Mouse (Mus musculus) hindbrain, embryonic 16.5 days (tissue): ENCODE results near the gene Gm21969. TPM values are rescaled to one million over a fixed set of nuclear protein-coding genes. Genes with fewer than 3 reads are reported as not detected.

ENCODE experiments used
- ATAC-seq: fragments of 200-750 bp; cut with Nextera tagmentation; 2 replicates; pipeline ENCODE4 v1.8.0; 2017; ENCODE audit warnings: moderate TSS enrichment, moderate library complexity
- H3K27ac ChIP-seq: fragments of 300-500 bp; sonication (generic); 2 replicates; pipeline ENCODE4 v1.5.1; 2014; ENCODE audit warnings: low read depth, mild to moderate bottlenecking, control low read depth, low read length, moderate library complexity
- H3K27me3 ChIP-seq: fragments of 300-500 bp; sonication (generic); replicated peaks from 2 replicates; pipeline ENCODE4 v1.6.1; 2014; ENCODE audit warnings: low read length; ENCODE audit not compliant: control insufficient read depth, insufficient read depth
- H3K36me3 ChIP-seq: fragments of 300-500 bp; sonication (generic); 2 replicates; pipeline ENCODE4 v1.6.1; 2014; ENCODE audit warnings: mild to moderate bottlenecking, low read length, moderate library complexity, mixed read lengths; ENCODE audit not compliant: control insufficient read depth, insufficient read depth
- H3K4me1 ChIP-seq: fragments of 300-500 bp; sonication (generic); 2 replicates; pipeline ENCODE4 v1.6.1; 2014; ENCODE audit warnings: low read depth, low read length; ENCODE audit not compliant: control insufficient read depth, insufficient read depth
- H3K4me2 ChIP-seq: fragments of 300-500 bp; sonication (generic); 2 replicates; pipeline ENCODE4 v1.6.1; 2014; ENCODE audit warnings: mild to moderate bottlenecking, low read length, control low read depth, moderate library complexity
- H3K4me3 ChIP-seq: fragments of 300-500 bp; sonication (generic); 2 replicates; pipeline ENCODE4 v1.5.1; 2014; ENCODE audit warnings: mild to moderate bottlenecking, low read length, control low read depth, moderate library complexity
- H3K9ac ChIP-seq: fragments of 300-500 bp; sonication (generic); 2 replicates; pipeline ENCODE4 v1.6.1; 2014; ENCODE audit warnings: low read depth, mild to moderate bottlenecking, control low read depth, low read length, moderate library complexity
- H3K9me3 ChIP-seq: fragments of 300-500 bp; sonication (generic); 2 replicates; pipeline ENCODE4 v1.6.1; 2014; ENCODE audit warnings: mild to moderate bottlenecking, low read length, moderate library complexity; ENCODE audit not compliant: control insufficient read depth
- WGBS: fragments of 180-500 bp; shearing (Covaris S2); extraction: QIAGEN DNeasy Blood & Tissue Kit; methylation state at CpG from one replicate; pipeline ENCODE4 v1.1.7; 2014; 5-methylcytosine and 5-hydroxymethylcytosine counted together
- polyA plus RNA-seq: library from polyadenylated mRNA; unstranded; fragments of >200 nt; fragmentation: Nextera tagmentation; extraction: Ambion mirVana; gene quantifications from 2 replicates; pipeline ENCODE4 v1.2.1, GENCODE M21; 2015

Gene Gm21969
- polyA plus RNA-seq, 1 experiment from 2014 or later = not detected

DNA sequence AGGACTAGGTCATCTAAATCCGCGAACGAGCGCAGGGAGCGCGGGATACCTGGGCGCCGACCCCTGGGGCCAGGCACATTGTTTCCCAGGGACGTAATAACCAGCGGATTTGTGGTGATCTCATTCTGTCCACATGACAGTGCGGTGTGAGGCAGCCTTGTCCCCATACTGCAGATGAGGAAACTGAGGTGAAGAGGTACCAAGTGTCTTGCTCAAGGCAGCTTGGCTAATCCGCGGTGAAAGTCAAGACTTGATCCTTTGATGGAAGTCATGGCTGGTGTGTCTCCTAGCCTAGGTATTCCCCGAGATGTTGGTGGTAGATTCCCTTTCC, 27.3 kb upstream of the Gm21969 start:
- Histone ChIP-seq H3K4me1 (peaks cover 36% of the 10 kb centered on the region), H3K27ac (peak overlapping the region; percentile 93), H3K4me3 (peak overlapping the region; percentile 92), H3K9ac (peak overlapping the region; percentile 79), H3K36me3 (no peaks in the 10 kb centered on the region; the same call in 1 of the 2 replicates), H3K4me2 (peak overlapping the region; percentile 83), H3K27me3 (no peaks in the 10 kb centered on the region), H3K9me3 (no peaks in the 10 kb centered on the region)
- ATAC-seq = no peak
- 10% methylated on average over 14 of the region's 14 CpGs for WGBS

DNA sequence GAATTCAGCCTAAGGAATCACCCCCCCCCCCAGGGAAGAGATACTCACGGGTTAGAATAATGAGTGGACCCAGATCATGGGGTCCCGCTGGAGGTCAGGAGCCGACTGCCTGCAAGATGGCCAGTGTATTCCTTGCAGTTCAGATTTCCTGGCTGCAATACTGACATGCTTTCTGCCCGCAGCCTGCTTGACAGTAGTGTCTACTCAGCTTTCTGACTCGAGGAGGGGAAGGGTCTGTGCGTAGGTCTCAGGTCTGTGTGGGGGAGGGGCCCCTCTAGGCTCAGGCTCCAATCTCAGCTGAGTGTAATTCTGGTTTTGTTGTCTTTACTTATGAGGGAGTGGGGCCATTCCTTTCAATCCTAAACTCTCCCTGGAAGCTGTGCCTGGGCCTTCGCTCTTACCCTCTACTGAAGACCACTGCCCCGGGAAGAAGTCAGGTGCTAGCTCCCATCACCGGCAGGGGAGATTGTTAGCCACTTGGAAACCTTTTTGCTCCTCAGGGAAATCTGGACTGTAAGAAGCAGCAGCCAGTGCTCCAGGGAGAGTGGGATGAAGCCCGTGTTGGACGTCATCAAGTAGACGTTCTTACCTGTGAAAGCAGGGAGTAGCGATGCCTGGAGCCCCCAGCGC, 26.6 kb upstream of the Gm21969 start:
- no peak for ATAC-seq
- Histone ChIP-seq H3K4me2 (peak overlapping the region; percentile 83), H3K27ac (no peak overlapping the region), H3K9ac (peak overlapping the region; percentile 79), H3K4me3 (peak overlapping the region; percentile 92), H3K9me3 (no peaks in the 10 kb centered on the region), H3K36me3 (no peaks in the 10 kb centered on the region; the same call in 1 of the 2 replicates), H3K4me1 (peaks cover 43% of the 10 kb centered on the region), H3K27me3 (no peaks in the 10 kb centered on the region)
- WGBS = 45% methylated on average over 14 of the region's 14 CpGs

DNA sequence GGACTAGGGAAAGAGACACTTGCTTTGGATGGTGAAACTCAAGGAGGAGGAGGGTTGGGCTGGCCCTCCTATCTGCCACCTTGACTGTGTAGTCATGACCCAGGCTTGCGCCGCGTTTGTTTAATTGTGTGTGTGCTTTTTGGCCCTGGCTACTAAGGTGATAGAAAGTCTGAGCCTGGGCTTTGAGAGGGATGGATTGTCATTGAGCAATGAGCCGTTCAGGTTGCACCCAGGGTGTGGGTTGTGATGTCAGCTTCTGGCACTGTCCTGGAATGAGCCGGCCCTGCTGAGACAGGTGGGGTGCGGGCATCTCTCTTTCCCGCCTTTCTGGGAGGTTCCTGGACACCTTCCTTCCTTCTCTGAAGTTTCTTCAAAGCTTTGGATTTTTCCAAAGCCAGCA, 26.0 kb upstream of the Gm21969 start:
- no peak for ATAC-seq
- H3K36me3 ChIP-seq = no peaks in the 10 kb centered on the region; the same call in 1 of the 2 replicates
- no peaks in the 10 kb centered on the region for H3K9me3 ChIP-seq
- peak overlapping the region; percentile 83 for H3K4me2 ChIP-seq
- no peaks in the 10 kb centered on the region for H3K27me3 ChIP-seq
- WGBS = 82% methylated on average over 7 of the region's 7 CpGs
- peaks cover 47% of the 10 kb centered on the region for H3K4me1 ChIP-seq
- no peak overlapping the region for H3K27ac ChIP-seq
- peak overlapping the region; percentile 92 for H3K4me3 ChIP-seq
- no peak overlapping the region for H3K9ac ChIP-seq

DNA sequence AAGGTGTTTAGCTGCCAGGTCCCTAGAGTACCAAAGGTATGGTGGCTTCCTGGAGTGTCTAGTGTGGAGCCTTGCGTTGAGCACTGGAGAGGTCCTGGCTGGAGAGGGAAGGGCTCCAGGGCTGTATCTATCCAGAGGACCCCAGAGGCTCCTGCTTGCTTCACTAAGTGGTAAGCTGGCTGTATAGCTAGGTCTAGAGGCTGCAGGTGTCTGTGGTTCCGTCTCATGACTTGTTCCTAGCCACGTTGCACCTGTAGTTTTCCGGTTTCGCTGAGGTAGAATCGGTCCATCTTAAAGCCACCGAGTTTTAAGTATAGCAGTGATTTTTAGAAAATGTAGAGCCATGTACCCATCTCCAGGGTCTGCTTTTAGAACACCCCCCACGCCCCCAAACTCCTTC, 24.6 kb upstream of the Gm21969 start:
- Histone ChIP-seq H3K36me3 (no peaks in the 10 kb centered on the region; the same call in 1 of the 2 replicates), H3K27ac (no peak overlapping the region), H3K9ac (no peak overlapping the region), H3K9me3 (no peaks in the 10 kb centered on the region), H3K4me3 (no peak overlapping the region), H3K27me3 (no peaks in the 10 kb centered on the region), H3K4me2 (peak overlapping the region; percentile 5; the same call in 1 of the 2 replicates), H3K4me1 (peaks cover 51% of the 10 kb centered on the region)
- ATAC-seq = no peak
- WGBS = 91% methylated on average over 8 of the region's 8 CpGs

DNA sequence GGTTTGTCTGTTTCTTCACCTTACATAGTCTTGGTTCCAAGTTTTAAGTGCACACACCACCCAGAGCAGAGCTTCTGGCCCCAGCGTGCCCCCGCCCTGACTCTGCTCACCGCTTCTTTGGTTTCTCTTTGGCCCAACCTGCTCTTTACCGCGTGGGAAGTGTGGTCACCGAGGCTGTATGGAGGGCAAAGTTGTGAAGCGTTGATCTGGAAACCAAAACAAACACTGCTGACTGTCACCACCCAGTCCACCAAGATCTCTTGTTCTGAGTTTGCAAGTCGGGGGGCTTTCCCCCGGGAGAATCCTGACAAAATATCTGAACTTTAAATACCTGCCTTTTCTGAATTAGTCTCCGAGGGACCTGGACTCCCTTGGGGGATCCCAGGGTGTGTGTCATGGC, 24.0 kb upstream of the Gm21969 start:
- WGBS = 62% methylated on average over 10 of the region's 10 CpGs
- Histone ChIP-seq H3K9me3 (no peaks in the 10 kb centered on the region), H3K27me3 (no peaks in the 10 kb centered on the region), H3K4me1 (peaks cover 46% of the 10 kb centered on the region), H3K4me2 (no peak overlapping the region), H3K9ac (no peak overlapping the region), H3K4me3 (no peak overlapping the region), H3K36me3 (no peaks in the 10 kb centered on the region; the same call in 1 of the 2 replicates), H3K27ac (no peak overlapping the region)
- ATAC-seq = no peak

DNA sequence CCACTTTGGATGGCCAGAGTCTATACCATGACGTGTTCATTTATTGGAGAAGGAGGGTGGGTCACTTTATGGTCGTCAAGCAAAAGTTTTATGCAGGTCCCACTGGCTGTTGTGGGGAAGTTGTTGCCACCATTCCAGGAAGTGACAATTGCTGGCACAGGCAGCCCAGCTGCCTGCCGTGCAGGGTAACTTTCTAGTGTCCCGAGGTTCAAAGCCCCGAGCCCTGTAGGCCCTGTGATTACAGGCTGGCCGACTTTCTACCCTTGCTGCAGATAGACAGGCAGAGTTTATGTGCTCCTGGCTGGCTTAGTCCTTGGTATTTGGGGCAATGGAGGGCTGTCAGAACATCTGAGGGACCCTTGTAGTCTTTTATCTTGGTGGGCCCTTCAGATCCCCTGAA, 23.5 kb upstream of the Gm21969 start:
- Histone ChIP-seq H3K9ac (no peak overlapping the region), H3K9me3 (no peaks in the 10 kb centered on the region)

DNA sequence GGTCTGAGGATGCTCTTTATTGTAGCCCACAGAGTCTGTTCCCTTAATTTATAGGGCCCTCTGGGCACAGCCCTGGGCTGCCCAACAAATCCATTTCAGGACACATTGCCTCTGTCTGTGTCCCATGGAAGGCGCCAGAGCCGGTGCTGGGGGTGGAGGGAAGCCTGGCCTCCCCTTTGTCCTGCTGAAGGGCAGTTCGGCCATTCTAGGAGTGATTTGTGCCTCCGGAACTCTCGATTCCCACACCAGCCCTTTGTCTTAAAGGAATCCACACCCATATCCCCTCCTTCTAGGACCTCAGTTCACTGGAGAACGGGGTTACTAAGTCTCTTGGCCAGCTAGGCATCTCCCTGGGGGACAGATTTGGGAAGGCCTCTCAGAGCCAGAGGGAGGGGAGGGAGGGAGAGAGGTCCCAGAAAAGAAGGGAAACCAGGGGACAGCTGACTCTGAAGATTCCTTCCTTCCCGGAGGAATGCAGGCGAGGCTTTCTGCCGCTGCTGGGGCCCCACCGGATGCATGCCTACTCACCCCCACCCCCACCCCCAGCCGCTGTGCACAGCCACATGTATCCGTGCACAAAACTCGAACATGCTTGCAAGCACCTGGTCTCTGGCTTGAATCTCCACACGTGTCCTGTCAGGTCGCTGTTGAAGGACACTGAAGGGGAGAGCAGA, 22.2 kb upstream of the Gm21969 start:
- Histone ChIP-seq H3K27me3 (no peaks in the 10 kb centered on the region), H3K4me1 (peaks cover 46% of the 10 kb centered on the region), H3K36me3 (no peaks in the 10 kb centered on the region; the same call in 1 of the 2 replicates), H3K4me3 (peak overlapping the region; percentile 22), H3K27ac (peak overlapping the region; percentile 72), H3K4me2 (peak overlapping the region; percentile 54), H3K9ac (peak overlapping the region; percentile 57), H3K9me3 (no peaks in the 10 kb centered on the region)
- peak; percentile 32; the same call in 1 of the 2 replicates for ATAC-seq
- WGBS = 6% methylated on average over 14 of the region's 15 CpGs

More for the DNA sequence above, 23.5 kb upstream of the Gm21969 start:
- Histone ChIP-seq H3K27me3 (no peaks in the 10 kb centered on the region), H3K4me1 (peaks cover 46% of the 10 kb centered on the region), H3K36me3 (no peaks in the 10 kb centered on the region; the same call in 1 of the 2 replicates), H3K27ac (no peak overlapping the region), H3K4me3 (no peak overlapping the region), H3K4me2 (no peak overlapping the region)
- ATAC-seq = no peak
- 68% methylated on average over 6 of the region's 6 CpGs for WGBS

DNA sequence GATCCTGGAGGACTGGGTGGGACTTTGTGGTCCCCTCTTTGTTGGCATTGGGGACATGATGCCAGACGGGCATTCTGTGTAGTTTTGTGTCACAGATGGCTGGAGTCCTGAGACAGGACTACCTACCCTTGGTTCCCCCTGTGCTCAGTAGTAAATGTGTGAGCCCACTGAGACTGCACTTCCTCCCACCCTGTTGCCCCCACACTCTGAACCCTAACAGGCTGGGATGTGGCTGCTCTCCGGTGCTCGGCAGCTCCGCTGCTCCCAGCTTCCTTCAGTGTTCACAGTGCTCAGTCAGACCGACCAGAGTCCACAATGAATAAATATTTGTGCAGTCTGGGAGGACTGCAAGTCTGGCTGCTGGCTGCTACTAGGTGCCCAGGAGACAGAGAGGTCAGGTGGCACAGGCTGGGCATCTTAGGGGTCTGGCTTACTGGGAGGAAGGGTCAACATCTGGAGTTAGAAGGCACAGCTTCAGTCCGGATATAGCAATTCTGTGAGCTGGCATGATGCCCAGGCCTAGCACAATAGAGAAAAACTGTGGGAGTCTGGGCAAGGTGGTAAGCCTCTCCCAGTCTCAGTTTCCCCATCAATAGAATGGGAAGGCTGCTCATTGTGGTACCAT, 21.4 kb upstream of the Gm21969 start:
- Histone ChIP-seq H3K27me3 (no peaks in the 10 kb centered on the region), H3K9ac (peak overlapping the region; percentile 57), H3K4me3 (peak overlapping the region; percentile 22), H3K27ac (peak overlapping the region; percentile 72), H3K4me2 (peak overlapping the region; percentile 54), H3K9me3 (no peaks in the 10 kb centered on the region), H3K36me3 (no peaks in the 10 kb centered on the region; the same call in 1 of the 2 replicates), H3K4me1 (peaks cover 39% of the 10 kb centered on the region)
- no peak; the same call in 1 of the 2 replicates for ATAC-seq
- 22% methylated on average over 6 of the region's 6 CpGs for WGBS

DNA sequence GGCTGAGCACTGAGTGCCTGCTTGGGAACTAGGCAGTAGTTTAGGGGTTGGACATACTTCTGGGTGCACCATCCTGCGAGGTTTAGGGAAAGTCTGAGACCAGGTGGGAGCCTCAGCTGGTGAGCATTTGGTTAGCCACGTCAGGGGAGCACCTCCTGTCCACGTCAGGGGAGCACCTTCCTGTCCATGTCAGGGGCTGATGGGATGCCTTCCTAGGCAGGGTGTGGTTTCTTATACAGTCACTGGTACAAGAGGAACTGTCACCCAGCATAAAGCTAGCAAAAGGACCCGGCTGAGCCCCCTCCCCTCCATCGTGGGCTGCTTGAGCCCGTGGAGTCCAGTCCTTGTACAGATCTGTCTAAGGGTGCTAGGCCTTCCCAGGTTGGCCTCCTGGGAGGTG, 20.6 kb upstream of the Gm21969 start:
- no peak overlapping the region for H3K4me3 ChIP-seq

More for the DNA sequence above, 20.6 kb upstream of the Gm21969 start:
- H3K4me2 ChIP-seq = no peak overlapping the region
- no peaks in the 10 kb centered on the region for H3K9me3 ChIP-seq
- peaks cover 31% of the 10 kb centered on the region for H3K4me1 ChIP-seq
- 81% methylated on average over 6 of the region's 6 CpGs for WGBS
- H3K27ac ChIP-seq = no peak overlapping the region
- no peaks in the 10 kb centered on the region; the same call in 1 of the 2 replicates for H3K36me3 ChIP-seq
- H3K27me3 ChIP-seq = no peaks in the 10 kb centered on the region
- ATAC-seq = no peak
- H3K9ac ChIP-seq = no peak overlapping the region
